Mouse (Mus musculus) lung, embryonic 14.5 days (tissue): ENCODE results near the gene B9d1. TPM values are rescaled to one million over a fixed set of nuclear protein-coding genes. Genes with fewer than 3 reads are reported as not detected.
A peak's percentile ranks its signal among the peaks of the same experiment; 100 is the strongest.

Source experiments
- ATAC-seq: fragments of 200-750 bp; cut with Nextera tagmentation; 2 replicates; pipeline ENCODE4 v1.8.0; 2017; ENCODE audit warnings: mild to moderate bottlenecking, moderate TSS enrichment, moderate library complexity; ENCODE audit not compliant: insufficient read depth
- DNase-seq: peaks from one replicate; pipeline ENCODE4 v3.0.0-alpha.2; 2015
- H3K27ac ChIP-seq: fragments of 300-500 bp; sonication (generic); 2 replicates; pipeline ENCODE4 v1.5.1; 2014; ENCODE audit warnings: low read depth, mild to moderate bottlenecking, moderate library complexity
- H3K27me3 ChIP-seq: fragments of 300-500 bp; sonication (generic); 2 replicates; pipeline ENCODE4 v1.6.1; 2014; ENCODE audit warnings: low read length, control low read depth; ENCODE audit not compliant: insufficient read depth
- H3K36me3 ChIP-seq: fragments of 300-500 bp; sonication (generic); 2 replicates; pipeline ENCODE4 v1.6.1; 2014; ENCODE audit warnings: control low read depth; ENCODE audit not compliant: insufficient read depth
- H3K4me1 ChIP-seq: fragments of 300-500 bp; sonication (generic); 2 replicates; pipeline ENCODE4 v1.6.1; 2014; ENCODE audit warnings: antibody characterized with exemption, control low read depth; ENCODE audit not compliant: insufficient read depth
- H3K4me2 ChIP-seq: fragments of 300-500 bp; sonication (generic); 2 replicates; pipeline ENCODE4 v1.6.1; 2014; ENCODE audit warnings: mild to moderate bottlenecking
- H3K4me3 ChIP-seq: fragments of 300-500 bp; sonication (generic); 2 replicates; pipeline ENCODE4 v1.5.1; 2014; ENCODE audit warnings: low read depth, low read length
- H3K9ac ChIP-seq: fragments of 300-500 bp; sonication (generic); 2 replicates; pipeline ENCODE4 v1.6.1; 2014
- H3K9me3 ChIP-seq: fragments of 300-500 bp; sonication (generic); 2 replicates; pipeline ENCODE4 v1.6.1; 2016; ENCODE audit warnings: low read depth, low read length, control low read depth
- CTCF ChIP-seq: IDR thresholded peaks from 2 replicates; pipeline ENCODE4 v1.5.1; 2016; ENCODE audit warnings: antibody characterized with exemption, low read depth
- WGBS: fragments of 180-500 bp; shearing (Covaris S2); extraction: QIAGEN DNeasy Blood & Tissue Kit; methylation state at CpG from one replicate; pipeline ENCODE4 v1.1.7; 2014; 5-methylcytosine and 5-hydroxymethylcytosine counted together
- polyA plus RNA-seq: library from polyadenylated mRNA; unstranded; fragments of >200 nt; fragmentation: Nextera tagmentation; extraction: Ambion mirVana; gene quantifications from 2 replicates; pipeline ENCODE4 v1.2.1, GENCODE M21; 2014

The B9d1 gene
- polyA plus RNA-seq, 1 experiment from 2014 or later = 54.1 TPM

DNA sequence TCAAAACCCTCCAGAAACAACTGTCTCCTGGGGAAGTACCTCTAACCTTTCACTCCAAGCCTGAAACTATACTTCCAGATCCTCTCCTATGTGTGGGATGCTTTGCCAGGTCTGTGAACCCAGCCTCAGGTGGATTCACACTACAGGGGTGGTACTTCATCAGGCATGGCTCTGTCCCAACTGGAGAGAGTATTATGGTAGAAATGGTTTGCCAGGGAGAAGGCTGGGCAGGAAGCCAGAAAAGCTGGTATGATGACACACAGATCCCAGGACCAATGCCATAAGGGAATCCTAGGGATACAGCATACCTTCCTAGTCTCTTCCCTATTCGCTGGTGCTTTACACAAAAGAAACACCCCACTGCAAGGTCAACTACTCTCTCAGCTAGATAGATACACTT, 21.9 kb downstream of the B9d1 start:
- ATAC-seq (no peak), DNase-seq (no peak)
- WGBS = 92% methylated on average over 1 of the region's 1 CpGs
- H3K4me3 ChIP-seq = no peak overlapping the region
- peaks cover 12% of the 10 kb centered on the region for H3K36me3 ChIP-seq
- TF ChIP-seq CTCF = no peak
- H3K9ac ChIP-seq = no peak overlapping the region
- no peaks in the 10 kb centered on the region for H3K4me1 ChIP-seq
- no peaks in the 10 kb centered on the region for H3K9me3 ChIP-seq
- no peak overlapping the region for H3K27ac ChIP-seq
- no peaks in the 10 kb centered on the region for H3K27me3 ChIP-seq
- H3K4me2 ChIP-seq = no peak overlapping the region

DNA sequence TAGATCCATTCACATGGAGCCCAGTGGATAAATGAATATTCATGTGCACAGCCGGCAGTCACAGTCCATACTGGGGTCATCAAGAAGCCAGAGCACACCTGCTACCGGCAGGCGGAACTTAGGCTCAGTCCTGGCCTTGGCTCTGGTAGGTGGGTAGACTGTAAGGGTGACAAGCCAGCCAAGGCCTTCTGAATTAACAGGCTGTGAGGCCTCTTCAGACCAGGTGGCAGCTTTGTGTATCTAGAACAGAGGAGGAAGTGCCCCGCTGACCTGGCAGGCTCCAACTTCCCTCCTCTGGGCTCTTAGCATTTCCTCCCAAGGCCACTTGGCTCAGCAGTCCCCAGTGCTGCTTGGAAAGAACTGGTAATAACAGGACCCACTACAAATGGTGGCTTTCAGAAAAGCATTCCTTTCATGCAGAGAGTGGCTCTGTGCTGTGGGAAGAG, 24.3 kb downstream of the B9d1 start:
- WGBS = 52% methylated on average over 4 of the region's 4 CpGs
- Histone ChIP-seq H3K4me2 (no peak overlapping the region), H3K9me3 (no peaks in the 10 kb centered on the region), H3K27ac (0 out of 2 replicates have a peak overlapping the region, but pooled peaks have one; percentile 33), H3K4me3 (no peak overlapping the region), H3K9ac (no peak overlapping the region), H3K36me3 (peaks cover 13% of the 10 kb centered on the region; the same call in 1 of the 2 replicates), H3K4me1 (no peaks in the 10 kb centered on the region), H3K27me3 (no peaks in the 10 kb centered on the region)
- peak; percentile 40 for DNase-seq
- TF ChIP-seq CTCF = no peak
- ATAC-seq = 0 out of 2 replicates have a peak, but pooled peaks have one; percentile 11

DNA sequence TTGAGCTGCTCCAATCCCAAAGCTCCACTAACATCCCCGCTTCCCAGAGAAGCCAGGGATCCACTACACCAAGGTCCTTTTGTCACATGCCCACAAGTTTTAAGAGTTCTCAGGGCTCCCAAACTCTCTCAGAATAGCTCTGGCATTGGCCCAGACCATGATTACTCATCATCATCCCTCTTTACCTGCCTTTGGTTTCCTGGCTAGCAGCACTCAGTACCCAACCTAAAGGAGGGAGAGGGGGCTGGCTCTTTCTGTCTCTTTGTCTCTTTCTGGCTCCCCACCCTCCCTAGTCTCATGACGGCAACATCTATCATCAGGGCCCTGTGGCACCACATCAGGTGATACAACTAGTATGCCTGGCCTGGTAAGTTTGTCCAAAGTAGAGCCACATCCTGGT, 27.9 kb downstream of the B9d1 start:
- WGBS = 82% methylated on average over 2 of the region's 2 CpGs

DNA sequence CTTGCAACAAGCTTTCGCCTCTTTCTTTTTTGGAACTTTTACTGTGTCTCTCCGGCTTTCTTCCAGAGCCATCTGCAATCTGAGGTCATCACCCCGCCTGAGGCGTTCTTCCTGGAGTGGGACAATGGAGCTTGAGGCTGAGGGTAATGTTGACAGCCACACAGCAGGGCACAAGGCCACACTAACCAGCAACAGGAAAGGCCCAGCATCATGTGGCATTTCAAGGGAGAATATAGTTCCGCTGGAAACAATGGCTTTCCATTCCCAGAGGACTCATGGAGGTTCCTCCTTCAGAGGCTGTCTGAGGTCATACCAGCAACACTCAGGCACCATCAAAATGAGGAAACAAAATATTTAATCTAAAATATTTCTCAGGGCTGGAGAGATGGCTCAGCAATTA, 28.6 kb downstream of the B9d1 start:
- H3K4me1 ChIP-seq = no peaks in the 10 kb centered on the region
- no peak overlapping the region for H3K4me2 ChIP-seq
- peak; percentile 24; the same call in 1 of the 2 replicates for ATAC-seq
- H3K4me3 ChIP-seq = no peak overlapping the region
- peak overlapping the region; percentile 24; the same call in 1 of the 2 replicates for H3K27ac ChIP-seq
- no peaks in the 10 kb centered on the region for H3K27me3 ChIP-seq
- H3K36me3 ChIP-seq = peaks cover 13% of the 10 kb centered on the region; the same call in 1 of the 2 replicates
- no peak overlapping the region for H3K9ac ChIP-seq
- whole genome bisulfite sequencing = 61% methylated on average over 5 of the region's 5 CpGs
- TF ChIP-seq CTCF = no peak
- no peaks in the 10 kb centered on the region for H3K9me3 ChIP-seq
- peak; percentile 59 for DNase-seq

More for the DNA sequence above, 27.9 kb downstream of the B9d1 start:
- no peaks in the 10 kb centered on the region for H3K27me3 ChIP-seq
- TF ChIP-seq CTCF = no peak
- H3K36me3 ChIP-seq = peaks cover 13% of the 10 kb centered on the region; the same call in 1 of the 2 replicates
- DNase-seq (no peak), ATAC-seq (no peak)
- H3K4me1 ChIP-seq = no peaks in the 10 kb centered on the region
- H3K27ac ChIP-seq = no peak overlapping the region
- H3K9ac ChIP-seq = no peak overlapping the region
- no peak overlapping the region for H3K4me2 ChIP-seq
- H3K9me3 ChIP-seq = no peaks in the 10 kb centered on the region
- no peak overlapping the region for H3K4me3 ChIP-seq

DNA sequence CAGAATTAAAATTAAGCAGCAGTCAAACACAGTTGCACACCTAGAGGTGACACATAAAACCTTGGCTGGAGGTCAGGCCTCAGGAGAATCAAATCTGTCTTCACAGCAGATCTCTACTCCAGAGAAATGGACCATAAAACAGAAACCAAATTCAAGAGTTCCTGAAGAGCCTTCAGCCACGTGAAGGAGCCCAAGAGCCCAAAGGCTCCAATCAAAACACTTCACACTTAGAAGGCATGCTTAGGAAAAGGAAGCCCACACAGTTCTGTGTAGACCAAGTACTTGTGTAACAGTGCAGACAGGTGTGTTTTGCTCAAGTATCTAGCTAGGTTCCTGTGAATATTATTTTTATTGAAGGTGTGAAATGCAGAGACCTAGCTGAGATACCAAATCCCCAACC, 30.6 kb downstream of the B9d1 start:
- no peak for TF ChIP-seq CTCF
- no peak overlapping the region for H3K27ac ChIP-seq
- DNase-seq = no peak
- H3K27me3 ChIP-seq = no peaks in the 10 kb centered on the region
- no peak overlapping the region for H3K4me2 ChIP-seq
- no peak overlapping the region for H3K9ac ChIP-seq
- no peaks in the 10 kb centered on the region for H3K4me1 ChIP-seq
- WGBS = 30% methylated on average over 1 of the region's 1 CpGs
- no peak overlapping the region for H3K4me3 ChIP-seq
- H3K9me3 ChIP-seq = no peaks in the 10 kb centered on the region
- peaks cover 22% of the 10 kb centered on the region for H3K36me3 ChIP-seq
- no peak for ATAC-seq

DNA sequence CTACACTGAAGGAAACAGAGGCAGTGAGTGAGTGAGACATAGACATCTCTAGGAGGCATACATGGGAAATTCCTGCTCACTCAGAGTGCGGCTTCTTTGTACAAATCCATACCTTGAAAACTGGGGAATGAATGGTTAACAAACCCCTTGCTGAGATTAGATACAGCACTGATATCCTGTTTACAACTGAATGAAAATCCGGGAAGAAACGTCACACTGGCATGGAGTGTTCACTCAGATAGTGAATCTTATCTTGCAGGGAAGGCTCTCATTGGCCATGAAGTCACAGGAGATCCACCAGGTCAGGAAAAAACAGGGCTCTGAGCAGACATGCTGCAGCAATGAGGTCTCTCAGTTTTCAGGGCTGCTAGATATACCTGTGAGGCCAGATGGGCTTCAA, 32.0 kb downstream of the B9d1 start:
- Histone ChIP-seq H3K4me3 (no peak overlapping the region), H3K9me3 (no peaks in the 10 kb centered on the region), H3K36me3 (peaks cover 18% of the 10 kb centered on the region), H3K4me1 (no peaks in the 10 kb centered on the region), H3K4me2 (no peak overlapping the region), H3K9ac (no peak overlapping the region), H3K27me3 (no peaks in the 10 kb centered on the region), H3K27ac (no peak overlapping the region)
- ATAC-seq (no peak), DNase-seq (no peak)
- WGBS = 31% methylated on average over 3 of the region's 3 CpGs
- TF ChIP-seq CTCF = no peak

DNA sequence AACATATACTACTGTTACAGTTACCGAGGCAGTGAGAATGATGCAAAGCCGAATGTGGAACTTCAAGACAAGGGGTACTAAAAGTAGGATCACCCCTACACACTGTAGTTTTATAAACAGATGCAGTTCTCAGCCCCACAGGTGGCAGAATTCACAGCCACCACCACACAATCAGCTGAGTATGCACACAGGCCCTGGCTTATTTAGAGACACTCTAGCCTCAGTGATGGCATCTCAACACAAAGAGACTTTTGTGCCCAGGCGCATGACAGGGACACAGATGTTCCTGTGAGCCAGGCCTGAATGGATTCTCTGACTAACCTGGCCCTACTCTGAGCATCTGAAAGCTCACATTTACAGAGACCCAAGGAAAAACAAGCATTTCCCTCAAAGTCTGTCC, 32.4 kb downstream of the B9d1 start:
- DNase-seq (no peak), ATAC-seq (no peak)
- Histone ChIP-seq H3K36me3 (peaks cover 16% of the 10 kb centered on the region), H3K27ac (no peak overlapping the region), H3K4me3 (no peak overlapping the region), H3K9me3 (no peaks in the 10 kb centered on the region), H3K9ac (no peak overlapping the region), H3K4me2 (no peak overlapping the region), H3K27me3 (no peaks in the 10 kb centered on the region), H3K4me1 (no peaks in the 10 kb centered on the region)
- TF ChIP-seq CTCF = no peak
- WGBS = 81% methylated on average over 3 of the region's 3 CpGs

DNA sequence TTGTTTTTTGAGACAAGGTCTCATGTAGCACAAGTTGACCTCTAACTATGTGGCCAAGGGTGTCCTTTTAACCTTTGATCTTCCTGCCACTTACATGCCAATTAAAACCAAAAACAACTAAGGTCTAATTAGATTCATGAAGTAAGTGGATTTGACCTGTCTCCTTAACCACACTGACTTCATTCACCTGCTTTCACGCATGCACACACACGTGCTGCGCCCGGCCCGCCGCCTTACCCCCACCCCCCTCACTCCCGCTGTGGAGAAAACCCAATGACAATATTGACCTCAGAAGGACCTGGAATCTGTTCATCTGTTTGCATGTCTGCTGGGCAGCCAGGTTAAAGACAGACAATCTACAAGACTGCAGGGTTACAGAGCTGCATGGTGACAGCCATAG, 35.7 kb downstream of the B9d1 start:
- peaks cover 23% of the 10 kb centered on the region for H3K36me3 ChIP-seq
- no peak overlapping the region for H3K9ac ChIP-seq
- DNase-seq = no peak
- TF ChIP-seq CTCF = no peak
- no peaks in the 10 kb centered on the region for H3K27me3 ChIP-seq
- H3K4me2 ChIP-seq = no peak overlapping the region
- no peaks in the 10 kb centered on the region for H3K9me3 ChIP-seq
- no peak overlapping the region for H3K27ac ChIP-seq
- 83% methylated on average over 7 of the region's 7 CpGs for WGBS
- H3K4me1 ChIP-seq = no peaks in the 10 kb centered on the region
- ATAC-seq = no peak
- no peak overlapping the region for H3K4me3 ChIP-seq
